Mouse (Mus musculus): Measurements from ENCODE around the gene Adgrg3.

The Adgrg3 gene

DNA sequence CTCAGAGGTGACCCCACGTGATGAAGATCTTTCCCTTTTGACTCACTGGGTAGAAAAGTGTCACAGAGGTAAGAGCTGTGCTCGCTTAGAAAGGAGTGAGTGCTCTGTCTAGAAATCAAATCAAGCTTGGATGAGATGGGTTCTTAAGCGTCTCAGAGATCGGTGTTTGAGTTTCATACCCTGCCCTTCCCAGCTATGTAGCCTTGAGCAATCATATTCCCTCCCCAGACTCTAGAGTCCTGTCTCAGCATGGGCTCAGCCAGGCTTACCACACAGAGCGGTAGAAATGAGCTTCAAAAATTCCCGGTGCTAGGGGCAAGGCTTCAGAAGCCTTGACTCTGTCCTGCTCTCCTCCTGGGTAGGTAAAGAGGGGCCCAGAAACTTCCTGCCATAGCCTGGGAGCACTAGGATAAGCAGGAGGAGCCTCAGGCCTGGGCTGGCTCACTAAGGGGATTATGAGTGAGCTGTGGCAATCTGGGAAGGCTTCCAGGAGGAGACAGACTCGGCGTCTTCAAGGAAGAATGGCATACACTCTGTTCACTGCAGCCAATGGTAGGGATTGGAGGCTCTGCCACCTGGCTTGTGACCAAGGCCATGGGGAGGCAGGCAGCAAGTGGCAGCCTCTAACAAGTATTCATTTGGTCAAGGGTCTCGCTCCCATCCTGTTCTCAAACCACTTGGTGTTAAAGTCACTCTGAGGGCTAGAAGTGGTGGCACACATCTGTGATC, 24.3 kb upstream of the Adgrg3 start:
- no peak for DNase-seq (ENCODE audit: extremely low spot score)

DNA sequence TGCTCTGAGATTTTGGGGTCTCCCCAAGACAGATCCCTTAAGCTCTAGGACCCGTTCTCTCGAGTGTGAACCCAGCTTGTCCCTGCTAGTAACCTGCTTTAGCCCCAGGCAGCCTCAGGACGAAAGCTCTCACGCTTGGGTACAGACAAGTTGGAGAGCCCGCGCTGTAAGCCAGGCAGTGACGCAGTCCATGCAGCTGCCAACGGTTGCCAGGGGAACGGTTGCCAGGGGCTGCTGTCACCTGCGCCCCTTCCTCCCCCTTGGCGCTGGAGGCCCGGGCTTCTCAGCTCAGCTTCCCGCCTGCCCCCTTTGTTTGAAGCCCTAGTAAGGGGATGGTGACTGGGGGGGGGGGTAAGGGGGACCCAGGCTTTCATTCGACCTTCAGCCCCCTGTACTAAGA, 23.5 kb upstream of the Adgrg3 start:
- peak; percentile 85 for DNase-seq (ENCODE audit: extremely low spot score)

DNA sequence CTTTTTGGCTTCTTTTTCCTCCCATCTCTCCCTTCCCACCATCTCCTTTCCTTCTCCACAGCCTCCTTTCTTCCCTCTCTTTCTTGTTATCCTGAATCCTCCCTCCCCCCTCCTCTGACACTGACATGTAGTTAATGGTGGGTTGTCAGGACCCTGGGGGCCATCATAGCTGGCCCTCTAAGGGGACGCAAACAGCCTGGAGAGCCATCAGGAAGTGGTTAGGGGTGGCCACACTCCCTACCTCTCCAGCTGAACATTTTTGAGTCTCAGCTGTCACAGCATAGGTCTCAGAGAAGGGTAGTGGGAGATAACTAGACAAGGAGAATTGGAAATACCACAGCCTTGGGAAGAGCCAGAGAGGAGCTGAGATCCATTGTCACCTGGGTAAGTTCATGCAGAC, 23.0 kb upstream of the Adgrg3 start:
- DNase-seq (ENCODE audit: extremely low spot score): no peak

- DNase-seq (ENCODE audit: extremely low spot score): no peak
Observed at GRCm38 (mm10) chr8:94995336-94995893, 22.1 kb upstream of the Adgrg3 start.

- no peak for DNase-seq (ENCODE audit: extremely low spot score)
Observed at GRCm38 (mm10) chr8:94996037-94996436, 21.5 kb upstream of the Adgrg3 start.

DNA sequence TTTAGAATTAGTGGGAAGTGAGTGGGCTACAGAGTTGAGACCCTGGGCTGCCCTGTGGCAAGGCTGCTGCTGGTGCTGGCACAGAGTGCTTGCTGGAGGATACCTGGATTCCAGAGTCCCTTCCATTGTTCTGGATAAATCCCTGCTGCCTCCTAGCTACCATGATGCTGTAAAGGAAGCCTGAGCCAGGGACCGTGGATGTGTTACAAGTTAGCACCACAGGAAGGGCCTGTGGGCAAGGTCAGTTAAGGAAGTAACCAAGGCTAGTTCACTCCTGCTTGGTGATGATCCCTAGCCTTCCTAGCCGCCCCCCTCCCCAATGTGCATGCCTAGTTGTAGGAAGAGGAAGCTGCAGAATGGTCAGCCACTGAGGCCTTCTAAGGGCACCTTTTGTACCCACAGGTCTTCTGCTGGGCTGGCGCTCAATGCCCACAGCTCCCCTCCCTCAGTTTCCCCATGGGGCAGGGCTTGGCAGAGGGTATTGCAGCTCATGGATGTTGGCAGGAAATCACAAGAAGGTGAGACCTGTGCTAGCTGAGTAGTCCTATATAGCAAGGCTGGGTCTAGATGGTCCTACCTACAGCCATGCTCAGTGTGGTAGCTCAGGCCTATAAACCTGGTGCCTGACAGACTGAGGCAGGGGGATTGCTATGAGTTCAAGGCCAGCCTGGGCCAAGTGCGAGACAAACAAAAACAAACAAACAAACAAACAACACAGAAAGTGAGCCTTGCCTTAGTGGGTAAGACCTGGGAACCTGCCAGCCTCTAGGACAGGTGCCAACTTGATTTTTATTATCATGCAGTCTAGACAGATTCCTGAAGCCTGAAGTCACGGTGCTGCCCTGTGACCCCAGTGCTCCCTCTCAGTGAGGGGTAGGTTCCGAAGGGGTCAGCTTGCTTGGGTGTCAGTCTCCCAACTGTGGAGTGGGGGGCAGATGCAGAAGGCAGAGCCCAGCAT, 20.3 kb upstream of the Adgrg3 start:
- no peak for DNase-seq (ENCODE audit: extremely low spot score)

DNA sequence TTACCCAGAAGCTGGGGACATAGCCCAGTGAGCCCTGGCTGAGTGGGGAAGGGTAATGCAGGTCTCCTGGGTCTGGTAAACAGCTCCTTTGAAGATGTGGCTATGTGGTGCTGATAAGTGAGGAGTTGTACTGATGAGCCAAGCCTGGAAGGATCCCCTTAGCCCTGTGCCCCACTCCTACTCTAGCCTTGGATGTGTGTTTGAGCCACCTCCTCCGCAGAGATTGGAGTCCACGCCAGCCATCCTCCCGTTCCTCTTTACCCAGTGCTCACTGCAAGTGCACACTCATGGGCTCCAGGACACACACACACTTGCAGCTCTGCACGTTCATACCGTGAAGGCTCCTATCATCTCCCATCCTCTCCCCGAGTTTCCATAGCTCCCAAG, 19.6 kb upstream of the Adgrg3 start:
- no peak for DNase-seq (ENCODE audit: extremely low spot score)

DNA sequence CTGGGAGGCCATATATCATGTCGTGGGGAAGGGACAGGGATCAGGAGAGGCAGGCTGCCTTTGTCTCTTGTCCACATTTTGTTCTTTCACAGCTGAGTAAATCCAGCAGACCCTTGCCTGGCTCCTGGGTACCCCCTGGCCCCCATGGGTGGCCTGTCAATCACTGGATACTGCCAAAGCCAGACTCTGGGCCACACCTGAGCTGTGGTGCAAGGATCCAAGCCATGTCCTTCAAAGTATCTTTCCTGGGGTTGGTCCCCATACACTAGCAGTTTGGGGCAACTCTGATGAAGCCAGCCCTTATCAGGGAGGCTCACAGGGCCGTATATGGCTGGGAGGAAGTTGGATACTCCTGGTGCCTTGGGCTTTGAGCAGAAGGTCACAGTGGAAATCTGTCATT, 19.1 kb upstream of the Adgrg3 start:
- DNase-seq (ENCODE audit: extremely low spot score): no peak

DNA sequence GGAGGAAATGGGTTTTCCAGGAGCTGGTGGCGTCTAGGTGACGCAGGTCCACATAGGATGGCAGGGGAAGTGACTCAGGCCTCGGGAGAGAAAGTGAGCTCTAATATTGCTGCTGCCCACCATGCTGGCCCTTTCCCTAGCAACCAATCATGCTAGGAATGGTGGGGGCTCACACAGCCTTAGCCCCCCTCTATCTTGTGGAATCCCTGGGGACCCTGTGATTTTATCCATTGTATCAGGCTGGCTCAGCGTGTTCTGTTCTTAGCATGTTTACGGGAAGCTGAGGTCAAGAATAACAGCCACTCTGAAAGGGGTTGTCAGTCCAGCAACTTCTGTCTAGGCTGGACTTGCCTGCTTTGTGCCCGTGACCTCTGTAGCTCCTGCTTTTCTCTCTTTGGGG, 18.5 kb upstream of the Adgrg3 start:
- DNase-seq (ENCODE audit: extremely low spot score): no peak

GRCm38 (mm10) chr8:94999956-95000355, 17.5 kb upstream of the Adgrg3 start:
- DNase-seq (ENCODE audit: extremely low spot score): no peak

- DNase-seq (ENCODE audit: extremely low spot score): peak; percentile 87
Observed at GRCm38 (mm10) chr8:95000684-95001083, 16.8 kb upstream of the Adgrg3 start.

DNA sequence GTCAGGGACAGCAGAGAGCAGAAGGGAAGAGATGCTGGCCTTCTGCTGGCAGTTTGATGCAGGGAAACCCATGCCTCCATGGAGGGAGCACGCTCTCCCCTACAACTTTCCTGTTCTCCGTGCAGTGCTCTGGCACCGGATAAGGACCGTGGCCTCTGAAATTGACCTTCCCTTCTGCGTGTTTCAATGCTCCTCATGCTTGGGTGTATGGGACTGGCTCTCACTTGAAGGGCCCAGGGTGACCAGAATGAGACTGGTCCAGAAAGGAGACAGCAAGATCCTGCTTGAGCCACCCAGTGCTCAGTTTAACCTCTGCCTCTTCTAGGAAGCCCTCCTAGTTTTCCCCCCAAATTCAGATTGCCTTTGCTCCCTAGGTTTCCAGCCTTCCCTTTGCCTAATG, 16.3 kb upstream of the Adgrg3 start:
- DNase-seq (ENCODE audit: extremely low spot score): no peak

DNA sequence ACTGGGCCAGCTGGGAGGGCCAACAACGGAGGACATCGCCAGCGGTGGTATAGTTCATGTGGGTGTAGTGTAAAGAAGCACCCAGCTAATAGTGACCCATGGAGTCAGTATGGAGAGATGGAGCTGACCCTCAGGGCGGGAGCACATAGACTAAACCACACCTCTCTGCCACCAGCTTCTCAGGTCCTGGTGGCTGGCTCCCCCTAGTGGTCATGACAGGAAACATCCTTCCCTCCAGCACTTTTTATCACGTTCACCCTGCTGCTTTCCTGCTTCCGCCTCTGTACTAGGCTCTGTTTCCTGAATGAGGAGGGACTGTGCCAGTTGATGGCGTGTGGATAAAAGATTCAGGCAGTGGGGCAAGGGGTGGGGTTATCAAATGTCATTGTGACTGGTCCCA, 15.8 kb upstream of the Adgrg3 start:
- peak; percentile 86 for DNase-seq (ENCODE audit: extremely low spot score)

DNA sequence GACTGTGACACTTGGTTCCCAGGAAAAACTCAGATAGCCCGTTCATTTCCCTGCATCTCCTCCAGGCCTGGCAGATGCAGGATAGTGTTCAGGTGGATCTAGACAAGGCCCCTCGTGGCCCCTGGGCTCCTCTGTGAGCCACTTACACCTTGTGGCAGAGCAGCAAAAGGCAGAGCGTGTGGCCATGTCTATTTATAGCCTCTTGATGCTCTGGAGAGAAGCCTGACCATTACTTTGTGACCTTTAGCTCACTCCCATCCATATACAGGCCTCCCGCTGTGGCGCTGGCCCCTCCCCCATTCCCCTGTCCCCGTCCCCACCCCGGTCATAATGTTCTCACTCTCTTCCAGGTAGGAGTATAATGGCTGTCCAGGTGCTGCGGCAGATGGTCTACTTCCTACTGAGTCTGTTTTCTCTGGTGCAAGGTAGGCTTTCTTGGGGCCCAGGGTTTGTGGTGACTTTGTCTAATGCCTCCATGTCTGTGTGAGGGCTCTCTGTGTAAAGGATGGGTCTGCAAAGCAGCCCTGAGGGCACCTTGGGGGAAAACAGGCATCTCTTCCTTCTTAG, 15.3 kb upstream of the Adgrg3 start:
- no peak for DNase-seq (ENCODE audit: extremely low spot score)

DNA sequence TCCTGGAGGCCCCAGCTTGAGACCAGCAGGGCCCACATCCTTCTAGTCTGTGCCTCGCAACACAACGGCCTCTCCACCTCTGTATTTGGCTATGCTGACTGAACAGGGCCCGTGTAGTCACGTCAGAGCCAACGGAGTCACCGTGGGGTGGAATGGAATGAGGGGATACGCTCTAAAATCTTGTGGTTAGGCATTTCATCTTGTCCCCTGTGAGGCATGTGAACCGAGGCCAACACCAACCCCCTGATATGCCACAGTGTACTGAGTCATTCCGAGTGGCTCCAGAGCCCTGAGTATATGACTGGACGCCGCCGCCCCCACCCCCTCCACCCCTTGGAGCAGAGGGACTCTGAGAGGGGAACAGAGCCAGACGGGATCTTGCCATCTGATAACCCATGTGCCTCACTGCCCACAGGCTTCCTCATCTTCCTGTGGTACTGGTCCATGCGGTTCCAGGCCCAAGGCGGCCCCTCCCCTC, 5.0 kb upstream of the Adgrg3 start:
- no peak for DNase-seq (ENCODE audit: extremely low spot score)

- DNase-seq (ENCODE audit: extremely low spot score): no peak
Observed at GRCm38 (mm10) chr8:95015866-95016265, 1.6 kb upstream of the Adgrg3 start.

DNA sequence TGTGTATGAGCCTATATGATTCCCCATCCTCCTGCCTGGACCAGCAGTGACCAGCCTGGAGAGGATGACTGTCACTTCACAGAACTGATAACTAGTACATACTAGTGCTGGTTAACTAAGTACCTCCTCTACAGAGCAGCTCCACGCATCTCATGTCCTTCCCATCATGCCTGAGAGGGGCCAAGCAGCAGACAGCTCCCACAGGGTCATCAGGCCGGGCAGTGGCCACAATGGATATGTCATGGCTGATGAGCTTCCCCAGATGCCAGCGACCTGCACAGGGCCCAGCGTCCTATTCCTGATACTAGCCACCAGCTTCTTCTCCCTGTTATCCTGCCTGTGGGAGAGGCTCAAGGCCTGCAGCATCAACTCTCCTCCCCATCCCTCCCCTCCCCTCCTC, 808 bp upstream of the Adgrg3 start:
- no peak for DNase-seq (ENCODE audit: extremely low spot score)

DNA sequence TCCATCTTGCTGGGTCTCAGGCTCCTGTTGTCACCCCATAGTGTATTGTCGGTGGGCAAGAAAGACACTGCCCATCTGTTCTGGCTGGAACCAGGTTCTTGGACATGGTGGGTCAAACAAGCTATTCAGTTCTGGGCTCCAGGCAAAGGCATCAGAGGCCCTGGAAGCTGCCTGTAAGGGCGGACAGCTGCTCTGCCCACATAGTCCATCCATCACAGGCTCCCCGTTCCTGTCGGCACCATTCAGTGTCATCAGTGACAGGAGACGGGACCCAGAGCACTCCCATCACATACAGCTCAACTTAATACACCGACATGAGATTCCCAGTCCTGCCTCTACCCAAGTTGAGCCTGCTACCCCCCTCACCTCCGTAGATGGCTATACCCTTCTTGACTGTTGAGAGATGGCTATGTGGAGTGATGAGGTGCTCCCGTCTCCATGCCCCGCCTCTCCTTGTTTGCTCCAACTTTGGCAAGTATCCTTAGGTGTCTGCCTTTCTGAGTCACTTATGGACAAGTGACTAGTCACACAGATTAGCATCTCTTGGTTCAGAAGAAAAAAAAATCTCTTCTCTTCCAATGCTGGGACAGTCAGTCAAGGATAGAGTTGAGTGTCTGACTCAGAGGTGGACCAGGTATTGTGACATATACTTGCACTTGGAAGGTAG, 610 bp downstream of the Adgrg3 start:
- DNase-seq (ENCODE audit: extremely low spot score): no peak

- DNase-seq (ENCODE audit: extremely low spot score): no peak
Observed at GRCm38 (mm10) chr8:95020293-95020777, 2.8 kb downstream of the Adgrg3 start.

DNA sequence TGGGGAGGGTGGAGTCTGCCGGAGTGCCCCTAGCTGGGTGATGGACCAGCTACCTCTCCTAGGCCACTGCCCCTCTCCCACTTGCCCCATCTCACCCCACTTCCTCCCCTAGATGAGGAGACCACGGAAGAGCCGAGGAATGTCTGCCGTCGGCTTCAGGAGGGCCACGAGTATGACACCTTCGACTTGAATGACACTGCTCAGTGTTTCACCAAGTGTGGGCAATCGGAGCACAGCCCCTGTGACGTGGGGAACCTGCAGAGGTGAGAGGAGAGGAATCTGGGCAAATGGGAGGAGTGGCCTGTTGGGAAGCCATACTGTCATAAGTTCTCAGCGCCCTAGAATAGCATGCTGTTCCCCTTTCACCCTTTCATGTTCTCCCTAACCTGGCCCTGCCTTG, 3.3 kb downstream of the Adgrg3 start:
- DNase-seq (ENCODE audit: extremely low spot score): no peak

DNA sequence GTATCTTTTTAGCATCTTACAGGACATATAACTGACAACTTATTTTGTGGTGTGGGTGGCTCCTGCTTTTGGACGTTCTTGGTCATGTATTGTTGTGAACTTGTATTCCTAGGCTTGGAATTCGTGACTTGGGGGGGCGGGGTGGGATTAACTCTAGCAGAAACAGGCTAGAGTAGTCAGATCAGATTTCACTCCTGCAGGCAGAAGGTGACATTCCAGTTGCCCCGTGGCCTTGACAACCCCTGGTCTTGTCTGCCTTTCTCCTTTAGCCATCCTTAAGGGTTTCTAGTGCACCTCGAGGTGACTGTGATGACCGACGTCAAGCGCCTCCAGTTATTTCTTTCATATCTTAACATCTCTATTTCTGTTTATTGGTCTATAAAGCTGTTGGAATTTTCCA, 5.7 kb downstream of the Adgrg3 start:
- DNase-seq (ENCODE audit: extremely low spot score): no peak

DNA sequence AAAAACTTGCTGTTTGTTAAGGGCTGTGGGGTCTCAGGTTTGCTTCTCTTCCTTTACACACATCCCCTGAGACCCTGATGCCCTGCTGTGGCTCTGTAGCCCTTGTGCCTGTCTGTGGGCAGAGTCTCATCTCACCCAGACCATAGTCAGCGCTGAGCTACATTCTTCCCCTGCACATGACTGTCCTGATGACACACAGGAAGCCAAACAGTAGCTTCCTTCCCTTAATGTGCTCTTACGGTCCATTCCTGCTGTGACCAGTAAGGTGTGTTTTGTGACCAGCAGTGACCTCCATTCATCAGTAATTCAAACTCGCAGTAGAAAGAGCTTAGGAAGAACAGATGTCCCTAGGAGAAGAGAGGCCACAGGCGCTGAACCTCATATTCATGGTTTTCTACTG, 6.9 kb downstream of the Adgrg3 start:
- no peak for DNase-seq (ENCODE audit: extremely low spot score)
